Comparison of ENCODE assay signal across 9 mouse cellular contexts in the genomic region with DNA sequence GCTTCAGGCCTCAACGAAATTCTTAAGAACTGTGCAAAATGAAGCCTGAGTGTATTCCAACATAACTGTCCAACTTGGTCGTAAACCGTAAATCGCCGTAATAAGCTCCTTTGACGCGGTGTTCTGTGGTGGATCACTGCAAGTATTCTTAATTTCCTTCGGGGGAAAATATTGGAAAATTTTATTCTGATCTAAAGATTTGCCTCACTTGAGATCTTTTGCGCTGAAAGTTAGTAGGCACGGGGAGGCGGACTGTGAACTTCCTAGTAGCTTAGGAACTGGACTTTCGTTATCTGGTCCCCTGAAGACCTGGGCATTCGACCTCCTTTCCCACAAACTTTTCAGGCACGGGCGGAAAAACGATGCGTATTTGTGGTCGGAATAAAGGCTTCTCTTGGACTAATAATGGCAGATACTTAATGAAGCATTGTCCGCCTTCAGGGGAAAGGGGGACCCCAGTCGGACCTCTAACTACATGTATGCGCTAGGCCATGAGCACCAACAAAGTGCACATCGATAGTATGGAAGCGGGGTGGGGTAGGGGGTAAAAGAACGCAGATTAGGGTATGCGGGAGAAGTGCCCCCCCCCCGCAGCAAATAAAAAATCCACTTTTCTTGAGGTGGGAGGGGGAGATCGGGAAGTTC.
DNase-seq lines count a peak whose midpoint lies in the region; ATAC-seq and TF ChIP-seq lines count a peak whose summit lies in the region.
"Had no signal": no experiment of that assay in that cellular context is flagged by ENCODE, and none has a peak within 500 bp of the region (broad histone marks: within the 10 kb centered on the region; RNA-seq: fewer than 3 reads in every experiment).

No protein-coding gene starts in this region.

- H3K9ac ChIP-seq in heart, embryonic 13.5 days = no peak overlapping the region
- peak overlapping the region; percentile 100 for H3K9ac ChIP-seq in forebrain, postnatal 0 days
- peak overlapping the region; percentile 52 for H3K9ac ChIP-seq in midbrain, postnatal 0 days (replicated peaks; ENCODE audit: low read length, poor library complexity, severe bottlenecking)

- no peak for ATAC-seq in heart, embryonic 13.5 days (ENCODE audit: extremely low read depth, insufficient number of reproducible peaks, low FRiP score, low TSS enrichment)
- no peak for ATAC-seq in forebrain, postnatal 0 days
- ATAC-seq in midbrain, postnatal 0 days (ENCODE audit: low FRiP score) = no peak
- ATAC-seq in monocyte, adult 5-6 weeks (replicated peaks; ENCODE audit: insufficient number of reproducible peaks, low FRiP score, low TSS enrichment, poor library complexity, severe bottlenecking) = no peak

- no peak overlapping the region for H3K27ac ChIP-seq in heart, embryonic 13.5 days (replicated peaks)
- peak overlapping the region; percentile 100 for H3K27ac ChIP-seq in forebrain, postnatal 0 days (ENCODE audit: low read depth, low read length)
- peak overlapping the region; percentile 77 for H3K27ac ChIP-seq in midbrain, postnatal 0 days (ENCODE audit: low read depth, low read length)

- 0 out of 2 replicates have a peak overlapping the region, but pooled peaks have one; percentile 16 for H3K4me3 ChIP-seq in heart, embryonic 13.5 days
- H3K4me3 ChIP-seq in forebrain, postnatal 0 days (ENCODE audit: low read depth, low read length) = peak overlapping the region; percentile 67
- H3K4me3 ChIP-seq in midbrain, postnatal 0 days (ENCODE audit: low read depth, low read length) = peak overlapping the region; percentile 37

- H3K9me3 ChIP-seq in heart, embryonic 13.5 days = no peaks in the 10 kb centered on the region
- no peaks in the 10 kb centered on the region for H3K9me3 ChIP-seq in forebrain, postnatal 0 days (ENCODE audit: low read length)
- H3K9me3 ChIP-seq in midbrain, postnatal 0 days (ENCODE audit: low read length) = no peaks in the 10 kb centered on the region

- TF ChIP-seq CTCF in forebrain, postnatal 0 days (IDR thresholded peaks at IDR 0.05; ENCODE audit: low read depth) = no peak
- no peak for TF ChIP-seq CTCF in midbrain, postnatal 0 days (IDR thresholded peaks at IDR 0.05)

- H3K27me3 ChIP-seq in heart, embryonic 13.5 days (replicated peaks) = peaks cover 99% of the 10 kb centered on the region
- no peaks in the 10 kb centered on the region for H3K27me3 ChIP-seq in forebrain, postnatal 0 days (ENCODE audit: insufficient read depth, low read length)
- 0 out of 2 replicates have a peak, but pooled peaks cover 12% of the 10 kb centered on the region for H3K27me3 ChIP-seq in midbrain, postnatal 0 days (ENCODE audit: insufficient read depth, low read length)

- peaks cover 15% of the 10 kb centered on the region for H3K4me1 ChIP-seq in heart, embryonic 13.5 days
- H3K4me1 ChIP-seq in forebrain, postnatal 0 days (ENCODE audit: insufficient read depth) = peaks cover 16% of the 10 kb centered on the region; the same call in 1 of the 2 replicates
- H3K4me1 ChIP-seq in midbrain, postnatal 0 days (ENCODE audit: insufficient read depth, low read length) = no peaks in the 10 kb centered on the region

- 5% methylated on average over 27 of the region's 27 CpGs for WGBS in heart, embryonic 13.5 days
- WGBS in forebrain, postnatal 0 days = 4% methylated on average over 27 of the region's 27 CpGs
- 8% methylated on average over 27 of the region's 27 CpGs for WGBS in midbrain, postnatal 0 days

- peak overlapping the region; percentile 4; the same call in 1 of the 2 replicates for H3K4me2 ChIP-seq in heart, embryonic 13.5 days
- H3K4me2 ChIP-seq in forebrain, postnatal 0 days (ENCODE audit: low read depth) = peak overlapping the region; percentile 71
- peak overlapping the region; percentile 79 for H3K4me2 ChIP-seq in midbrain, postnatal 0 days (ENCODE audit: low read depth, low read length, poor library complexity, severe bottlenecking)

- DNase-seq in heart, postnatal 4 days = no peak
- peak; percentile 47 to 63 for DNase-seq in cerebellum, postnatal 14 days
- peak; percentile 66 for DNase-seq in forebrain, postnatal 0 days
- peak; percentile 27 for DNase-seq in midbrain, postnatal 0 days (ENCODE audit: low spot score)
- DNase-seq in MN1 (ENCODE audit: low spot score) = no peak
- no peak for DNase-seq in kidney, postnatal 4 days
- DNase-seq: lung, postnatal 10 days had no signal

- no peaks in the 10 kb centered on the region for H3K36me3 ChIP-seq in heart, embryonic 13.5 days
- no peaks in the 10 kb centered on the region for H3K36me3 ChIP-seq in forebrain, postnatal 0 days (ENCODE audit: insufficient read depth)
- no peaks in the 10 kb centered on the region for H3K36me3 ChIP-seq in midbrain, postnatal 0 days (ENCODE audit: insufficient read depth, low read length)

Comparison
In these comparisons a context has a peak if more than half of its experiments do, and no peak if none do; other contexts are left out.
1. H3K4me2 ChIP-seq: peak in every context shown above with its lines; median percentile 79 in midbrain, postnatal 0 days; 71 in forebrain, postnatal 0 days; 4 in heart, embryonic 13.5 days.
2. H3K4me3 ChIP-seq: peak in every context shown above with its lines; median percentile 67 in forebrain, postnatal 0 days; 37 in midbrain, postnatal 0 days; 16 in heart, embryonic 13.5 days.
3. DNase-seq: peak in cerebellum, postnatal 14 days (2 of 2), forebrain, postnatal 0 days (single experiment) and midbrain, postnatal 0 days (single experiment); none in heart, postnatal 4 days (single experiment), MN1 (single experiment) and kidney, postnatal 4 days (0 of 2).